Mouse (Mus musculus) C2C12 (cell line): ENCODE results near the gene Gm49358.

Source experiments
- CTCF ChIP-seq: IDR thresholded peaks from one replicate; pipeline ENCODE4 v1.5.1; 2011; ENCODE audit not compliant: control insufficient read depth, insufficient read depth, insufficient read length
- MAX ChIP-seq: IDR thresholded peaks from one replicate; pipeline ENCODE4 v1.6.1; 2011; ENCODE audit warnings: mild to moderate bottlenecking, control low read depth
- MYOD1 ChIP-seq: IDR thresholded peaks from one replicate; pipeline ENCODE4 v1.6.1; 2011; ENCODE audit warnings: low read depth; ENCODE audit not compliant: control insufficient read depth, insufficient read length
- MYOG ChIP-seq: IDR thresholded peaks from one replicate; pipeline ENCODE4 v1.6.1; 2011; ENCODE audit not compliant: control insufficient read depth, insufficient read length; ENCODE audit errors: extremely low read depth

DNA sequence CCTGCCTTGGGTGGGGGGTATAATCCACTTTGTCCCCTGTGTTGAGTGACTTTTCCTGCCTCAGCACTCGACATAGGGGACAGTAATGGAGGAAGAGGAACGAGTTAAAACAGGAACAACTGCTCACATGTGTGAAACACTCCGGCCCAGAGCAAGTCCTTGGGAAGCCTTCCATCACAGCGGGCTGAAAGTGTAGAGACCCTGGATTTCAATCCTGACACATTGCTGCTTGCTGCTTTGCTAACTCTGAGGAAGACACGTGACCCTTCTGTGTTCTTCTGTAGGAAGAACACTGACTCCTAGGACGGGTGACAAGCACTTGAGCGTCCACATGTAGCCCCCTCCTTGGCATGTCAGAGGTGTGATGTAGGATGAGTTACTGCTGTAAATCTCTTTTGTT lies 51.4 kb downstream of the Gm49358 start:
- TF ChIP-seq CTCF (no peak), MAX (no peak), MYOD1 (no peak), MYOG (no peak)
